Mouse (Mus musculus) layer of hippocampus, postnatal 36 days (tissue): ENCODE measurements at regions not wholly inside any gene's neighbourhood (a gene's known extent, or its start where the extent isn't known, plus 50 kb on each side); places are given as distances from the start of the nearest gene placed in this dataset.

Experiments
- DNase-seq, 2 experiments: peaks; one replicate each; pipeline ENCODE4 v3.0.0; 2022

DNA sequence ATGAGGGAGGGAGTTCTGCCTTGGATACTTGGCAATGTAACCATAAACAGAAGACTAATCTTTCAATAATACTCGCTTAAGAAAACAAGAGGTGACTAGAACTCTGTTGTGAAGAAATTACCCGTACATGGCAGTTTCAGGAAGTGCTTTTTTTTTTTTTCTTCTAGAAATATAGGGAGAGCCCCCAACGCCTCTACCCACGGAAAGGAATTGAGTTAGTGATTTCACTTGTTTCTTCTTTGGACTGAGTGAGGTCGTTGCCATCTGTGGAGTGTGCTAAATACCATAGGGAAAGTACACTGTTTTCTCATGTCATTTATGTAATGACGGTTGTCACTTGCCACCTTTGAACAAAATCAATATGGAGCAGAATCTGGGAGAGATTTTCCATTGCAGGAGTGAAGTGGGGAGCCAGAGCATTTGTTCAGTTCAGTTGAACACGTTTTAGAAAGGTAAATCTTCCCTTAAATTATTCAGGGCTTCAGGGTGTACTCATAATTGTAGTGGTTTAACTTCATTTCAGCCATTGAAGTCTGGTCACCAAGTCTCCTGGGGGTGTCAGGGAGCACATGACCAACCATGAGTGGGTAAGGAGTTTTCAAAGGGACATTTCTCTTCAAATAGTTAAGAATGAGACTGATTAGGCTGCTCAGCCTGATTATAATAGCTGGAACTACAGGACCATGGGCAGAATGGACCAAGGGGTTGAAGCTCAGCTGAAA lies 266.3 kb upstream of the 2610301B20Rik start:
- no peak for DNase-seq

DNA sequence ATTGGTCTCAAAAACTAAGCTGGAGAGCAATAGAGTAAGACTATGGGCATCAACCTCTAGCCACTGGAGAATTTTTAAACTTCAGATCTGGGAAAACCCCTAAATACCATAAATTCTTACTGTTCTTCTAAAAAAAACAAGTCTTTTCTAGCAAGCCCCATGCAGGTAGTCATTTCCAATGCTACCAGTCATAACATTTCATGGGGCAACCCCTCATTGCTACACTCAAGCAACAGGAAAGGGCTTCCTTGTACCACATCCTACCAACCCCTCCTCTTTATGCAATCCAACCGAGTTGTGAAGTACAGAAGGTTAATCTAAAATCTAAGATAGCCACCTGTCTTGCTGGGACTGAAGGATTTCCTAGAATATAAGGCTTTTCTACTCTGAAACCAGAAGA lies 263.5 kb upstream of the 2610301B20Rik start:
- DNase-seq = no peak
